Mouse (Mus musculus) stomach, postnatal 0 days (tissue): Measurements from ENCODE around the gene Ppp2r1b. TPM values are rescaled to one million over a fixed set of nuclear protein-coding genes. Genes with fewer than 3 reads are reported as not detected.

Experiments
- ATAC-seq: fragments of 200-750 bp; cut with Nextera tagmentation; 2 replicates; pipeline ENCODE4 v1.8.0; 2017; ENCODE audit not compliant: low FRiP score, low TSS enrichment
- DNase-seq: peaks from one replicate; pipeline ENCODE4 v3.0.0-alpha.2; 2016; ENCODE audit warnings: low spot score
- H3K27ac ChIP-seq: fragments of 300-500 bp; sonication (generic); replicated peaks from 2 replicates; pipeline ENCODE4 v1.5.1; 2014; ENCODE audit warnings: mild to moderate bottlenecking, control low read depth
- H3K27me3 ChIP-seq: fragments of 300-500 bp; sonication (generic); 2 replicates; pipeline ENCODE4 v1.6.1; 2014; ENCODE audit warnings: low read length; ENCODE audit not compliant: control insufficient read depth, insufficient read depth
- H3K36me3 ChIP-seq: fragments of 300-500 bp; sonication (generic); 2 replicates; pipeline ENCODE4 v1.6.1; 2014; ENCODE audit warnings: low read length, mixed read lengths; ENCODE audit not compliant: control insufficient read depth, insufficient read depth
- H3K4me1 ChIP-seq: fragments of 300-500 bp; sonication (generic); replicated peaks from 2 replicates; pipeline ENCODE4 v1.6.1; 2014; ENCODE audit warnings: antibody characterized with exemption; ENCODE audit not compliant: control insufficient read depth, insufficient read depth
- H3K4me2 ChIP-seq: fragments of 300-500 bp; sonication (generic); replicated peaks from 2 replicates; pipeline ENCODE4 v1.6.1; 2014; ENCODE audit warnings: low read depth, mild to moderate bottlenecking, control low read depth, moderate library complexity
- H3K4me3 ChIP-seq: fragments of 300-500 bp; sonication (generic); 2 replicates; pipeline ENCODE4 v1.5.1; 2014; ENCODE audit warnings: low read depth, low read length, control low read depth
- H3K9ac ChIP-seq: fragments of 300-500 bp; sonication (generic); 2 replicates; pipeline ENCODE4 v1.6.1; 2014; ENCODE audit warnings: mild to moderate bottlenecking, low read length, control low read depth, mixed read lengths
- H3K9me3 ChIP-seq: fragments of 300-500 bp; sonication (generic); 2 replicates; pipeline ENCODE4 v1.6.1; 2016; ENCODE audit warnings: low read length; ENCODE audit not compliant: control insufficient read depth
- CTCF ChIP-seq: IDR thresholded peaks from 2 replicates; pipeline ENCODE4 v1.5.1; 2016; ENCODE audit warnings: antibody characterized with exemption, low read depth, mild to moderate bottlenecking, moderate library complexity
- EP300 ChIP-seq: optimal IDR thresholded peaks from 2 replicates; pipeline ENCODE3; 2016; ENCODE audit warnings: antibody characterized with exemption
- WGBS: fragments of 180-500 bp; shearing (Covaris S2); extraction: QIAGEN DNeasy Blood & Tissue Kit; methylation state at CpG from one replicate; pipeline ENCODE4 v1.1.7; 2014; 5-methylcytosine and 5-hydroxymethylcytosine counted together
- polyA plus RNA-seq: library from polyadenylated mRNA; unstranded; fragments of >200 nt; fragmentation: Nextera tagmentation; extraction: Ambion mirVana; gene quantifications from 2 replicates; pipeline ENCODE4 v1.2.1, GENCODE M21; 2015

Ppp2r1b gene
- polyA plus RNA-seq, 1 experiment from 2014 or later: 32.6 TPM

DNA sequence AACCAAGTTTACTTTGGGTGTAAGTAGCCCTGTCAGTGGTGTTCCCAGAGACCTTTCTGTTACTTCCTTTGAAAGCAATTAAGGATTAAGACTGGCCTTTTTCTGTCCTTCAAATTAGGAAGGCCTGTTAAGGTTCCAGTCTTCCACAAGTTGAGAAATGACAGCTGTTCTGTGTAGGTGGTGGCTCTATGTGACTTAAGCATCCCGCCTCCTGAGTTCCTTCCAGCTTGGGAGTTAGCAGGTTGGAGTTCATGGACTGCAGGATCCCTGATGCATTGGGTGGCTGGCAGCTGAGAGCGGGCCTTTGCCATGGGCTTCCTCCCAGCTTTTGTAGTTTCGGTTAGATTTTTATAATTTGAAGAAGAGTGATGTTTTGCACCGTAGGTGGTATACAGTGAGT lies 30.4 kb downstream of the Ppp2r1b start:
- no peak overlapping the region for H3K27ac ChIP-seq
- H3K27me3 ChIP-seq: no peaks in the 10 kb centered on the region
- ATAC-seq: no peak
- H3K36me3 ChIP-seq: peaks cover 37% of the 10 kb centered on the region
- no peaks in the 10 kb centered on the region for H3K9me3 ChIP-seq
- no peak overlapping the region for H3K4me3 ChIP-seq
- TF ChIP-seq EP300 (no peak), CTCF (no peak)
- whole genome bisulfite sequencing: 88% methylated on average over 4 of the region's 4 CpGs
- no peak overlapping the region for H3K4me2 ChIP-seq
- no peaks in the 10 kb centered on the region for H3K4me1 ChIP-seq
- no peak overlapping the region for H3K9ac ChIP-seq
- DNase-seq: no peak

DNA sequence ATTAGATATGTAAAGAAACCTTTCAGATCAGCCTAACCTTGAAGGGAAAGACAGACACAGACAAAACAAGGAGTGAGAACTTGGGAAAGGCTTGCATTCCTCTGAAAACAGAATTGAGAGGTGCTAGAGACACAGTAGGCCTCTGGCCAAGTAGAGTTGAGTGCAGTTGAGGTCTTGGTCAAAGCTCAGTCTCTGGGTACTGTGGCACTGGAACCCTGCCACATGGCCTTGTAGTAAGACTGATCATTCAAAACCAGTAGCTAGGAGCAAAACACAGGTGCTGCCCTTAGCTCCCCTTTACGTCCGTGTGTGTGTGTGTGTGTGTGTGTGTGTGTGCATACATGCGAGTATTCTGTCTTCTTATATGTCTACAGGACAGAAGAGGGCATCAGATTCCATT lies 31.2 kb downstream of the Ppp2r1b start:
- no peak for DNase-seq
- H3K36me3 ChIP-seq: peaks cover 29% of the 10 kb centered on the region
- H3K4me2 ChIP-seq: no peak overlapping the region
- whole genome bisulfite sequencing: 94% methylated on average over 3 of the region's 3 CpGs
- no peaks in the 10 kb centered on the region for H3K4me1 ChIP-seq
- ATAC-seq: no peak
- no peaks in the 10 kb centered on the region for H3K9me3 ChIP-seq
- H3K27ac ChIP-seq: no peak overlapping the region
- H3K27me3 ChIP-seq: no peaks in the 10 kb centered on the region
- no peak overlapping the region for H3K9ac ChIP-seq
- TF ChIP-seq EP300 (no peak), CTCF (no peak)
- no peak overlapping the region for H3K4me3 ChIP-seq

DNA sequence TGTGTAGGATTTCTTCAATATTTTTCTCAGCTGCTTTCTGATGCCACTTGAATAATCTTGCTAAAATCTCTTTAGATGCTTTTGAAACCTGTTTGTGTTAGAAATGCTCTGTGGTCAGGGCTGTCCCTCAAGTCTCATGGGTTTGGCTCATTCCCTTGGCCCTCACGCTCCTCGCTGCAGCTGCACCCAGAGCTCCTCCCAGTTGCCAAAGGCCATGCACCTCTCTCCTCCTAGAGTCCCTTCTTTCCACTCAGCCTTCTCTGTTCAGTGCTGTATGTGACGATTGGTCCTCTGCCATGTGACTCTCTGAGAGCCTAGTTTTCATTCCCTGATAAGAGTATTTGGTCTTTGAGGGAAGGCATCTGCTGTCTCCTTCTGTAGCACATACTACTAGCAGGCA lies 32.3 kb downstream of the Ppp2r1b start:
- Histone ChIP-seq H3K4me3 (no peak overlapping the region), H3K27ac (no peak overlapping the region; the same call in 1 of the 2 replicates), H3K27me3 (no peaks in the 10 kb centered on the region), H3K9me3 (no peaks in the 10 kb centered on the region), H3K4me1 (no peaks in the 10 kb centered on the region), H3K36me3 (peaks cover 29% of the 10 kb centered on the region), H3K9ac (no peak overlapping the region), H3K4me2 (no peak overlapping the region)
- no peak for DNase-seq
- no peak for ATAC-seq
- TF ChIP-seq EP300 (no peak), CTCF (no peak)
- WGBS: 45% methylated on average over 3 of the region's 3 CpGs

DNA sequence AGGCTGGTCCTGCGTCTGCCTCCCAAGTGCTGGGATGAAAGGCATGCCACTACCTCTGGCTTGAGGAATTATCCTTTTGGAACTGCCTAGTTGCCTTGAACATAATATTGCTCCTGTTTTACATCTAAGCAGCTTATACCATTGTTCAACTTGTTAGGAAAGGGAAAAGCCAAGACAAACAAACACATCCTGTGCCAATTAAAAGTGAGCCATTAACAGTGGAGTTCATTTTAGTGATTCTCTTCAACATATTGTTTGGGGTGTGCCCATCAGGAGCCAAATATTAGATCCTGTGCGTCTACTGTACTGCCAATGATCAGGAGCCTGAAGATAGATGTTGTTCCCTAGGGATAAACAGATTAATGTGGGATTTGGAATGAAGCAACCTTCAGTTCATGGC lies 37.1 kb downstream of the Ppp2r1b start:
- Histone ChIP-seq H3K9ac (no peak overlapping the region), H3K4me1 (peaks cover 13% of the 10 kb centered on the region), H3K36me3 (peaks cover 9% of the 10 kb centered on the region; the same call in 1 of the 2 replicates), H3K27ac (no peak overlapping the region), H3K27me3 (no peaks in the 10 kb centered on the region), H3K4me3 (no peak overlapping the region), H3K9me3 (no peaks in the 10 kb centered on the region), H3K4me2 (no peak overlapping the region)
- TF ChIP-seq EP300 (no peak), CTCF (no peak)
- DNase-seq (no peak), ATAC-seq (no peak)
- 71% methylated on average over 2 of the region's 2 CpGs for WGBS

DNA sequence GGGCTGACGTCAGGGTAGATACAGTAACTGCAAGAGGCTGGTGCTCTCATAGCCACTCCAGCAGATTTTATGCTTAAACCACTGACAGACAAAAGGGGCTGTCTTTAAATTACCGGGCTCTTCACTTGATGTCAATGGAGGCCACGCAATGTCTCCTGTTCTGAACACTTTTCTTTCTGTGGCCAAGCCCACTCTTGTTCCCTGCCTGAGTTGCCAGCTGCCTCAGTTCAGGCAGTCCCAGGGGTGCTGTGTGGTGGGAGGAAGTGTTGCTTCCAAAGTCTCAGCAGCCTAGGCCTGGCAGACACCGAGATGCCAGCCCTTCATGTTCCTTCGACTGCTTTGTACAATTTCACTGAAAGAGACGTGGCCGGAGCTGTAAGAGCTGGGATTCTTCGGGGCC lies 39.0 kb downstream of the Ppp2r1b start:
- 66% methylated on average over 8 of the region's 8 CpGs for WGBS
- H3K9ac ChIP-seq: no peak overlapping the region
- TF ChIP-seq CTCF: no peak
- TF ChIP-seq EP300: no peak
- ATAC-seq (no peak), DNase-seq (no peak)
- H3K27ac ChIP-seq: peak overlapping the region; percentile 91
- H3K36me3 ChIP-seq: peaks cover 9% of the 10 kb centered on the region; the same call in 1 of the 2 replicates
- no peaks in the 10 kb centered on the region for H3K9me3 ChIP-seq
- no peak overlapping the region for H3K4me2 ChIP-seq
- H3K27me3 ChIP-seq: no peaks in the 10 kb centered on the region
- peaks cover 13% of the 10 kb centered on the region for H3K4me1 ChIP-seq
- no peak overlapping the region for H3K4me3 ChIP-seq

DNA sequence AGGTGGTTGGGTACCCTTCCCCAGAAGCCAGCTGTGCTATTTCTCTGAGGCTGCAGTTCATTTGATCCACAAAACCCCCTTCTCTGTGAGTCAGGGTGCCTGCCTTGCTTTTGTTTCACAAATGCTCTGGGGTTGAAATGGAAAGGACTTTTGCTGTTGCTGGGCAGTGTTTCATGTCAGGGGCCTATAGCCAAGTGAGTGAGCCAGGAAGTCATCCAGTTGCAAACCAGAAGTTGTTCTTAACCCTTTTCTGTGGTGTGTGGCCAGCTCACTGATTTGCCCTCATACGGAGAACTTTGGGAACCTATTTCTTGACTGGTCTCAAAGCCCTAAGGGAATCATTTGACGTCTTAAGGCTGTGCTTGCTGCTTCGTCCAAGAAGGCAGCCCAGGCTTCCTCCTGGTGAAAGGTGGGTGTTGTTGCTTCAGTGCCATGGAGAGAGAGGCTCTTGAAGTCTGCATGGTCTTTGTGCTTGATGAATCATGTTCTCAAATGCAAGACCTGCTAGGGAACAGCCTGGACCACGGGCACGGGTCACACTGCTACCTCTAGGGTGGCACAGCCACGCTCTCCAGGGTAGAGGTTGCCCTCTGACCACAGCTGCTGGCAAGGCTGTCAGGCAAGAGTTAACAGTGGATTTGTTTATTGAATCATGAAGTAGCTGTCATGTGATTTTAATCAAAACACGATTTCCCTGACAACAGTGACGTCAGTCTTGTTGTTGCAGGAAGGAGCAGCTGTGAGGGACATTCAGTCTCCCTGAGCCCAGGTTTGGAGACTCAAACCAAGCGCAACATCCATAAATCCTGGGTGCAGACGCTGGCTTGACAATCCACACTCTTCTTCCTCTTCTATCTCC lies 39.9 kb downstream of the Ppp2r1b start:
- ATAC-seq (peak; percentile 65; the same call in 1 of the 2 replicates), DNase-seq (no peak)
- Histone ChIP-seq H3K27ac (peak overlapping the region; percentile 91), H3K36me3 (peaks cover under 1% of the 10 kb centered on the region; the same call in 1 of the 2 replicates), H3K9ac (peak overlapping the region; percentile 9; the same call in 1 of the 2 replicates), H3K4me1 (peaks cover 13% of the 10 kb centered on the region), H3K9me3 (no peaks in the 10 kb centered on the region), H3K4me2 (peak overlapping the region; percentile 35), H3K27me3 (no peaks in the 10 kb centered on the region), H3K4me3 (no peak overlapping the region)
- 41% methylated on average over 10 of the region's 10 CpGs for WGBS
- TF ChIP-seq EP300: no peak
- no peak for TF ChIP-seq CTCF
